Mouse (Mus musculus) urinary bladder, adult 2 months (tissue): ENCODE measurements around the gene Plekhg2. TPM values are rescaled to one million over a fixed set of nuclear protein-coding genes. Genes with fewer than 3 reads are reported as not detected.
A peak's percentile ranks its signal among the peaks of the same experiment; 100 is the strongest.
"Not testable (repeated sequence)": the region's sequence is repeated elsewhere in the genome, so short reads cannot be mapped to it uniquely, and the experiment has no call there.

ENCODE experiments used
- DNase-seq: peaks from one replicate; pipeline ENCODE4 v3.0.0; 2022; ENCODE audit warnings: low spot score
- polyA plus RNA-seq: library from polyadenylated mRNA; depleted of rRNA; stranded (reverse); fragments of >200 nt; gene quantifications from 2 replicates; pipeline ENCODE4 v1.2.3, GENCODE M21; 2012; rRNA removed

Plekhg2 gene
- 11.7 and 23.9 TPM in 2 replicates for polyA plus RNA-seq

DNA sequence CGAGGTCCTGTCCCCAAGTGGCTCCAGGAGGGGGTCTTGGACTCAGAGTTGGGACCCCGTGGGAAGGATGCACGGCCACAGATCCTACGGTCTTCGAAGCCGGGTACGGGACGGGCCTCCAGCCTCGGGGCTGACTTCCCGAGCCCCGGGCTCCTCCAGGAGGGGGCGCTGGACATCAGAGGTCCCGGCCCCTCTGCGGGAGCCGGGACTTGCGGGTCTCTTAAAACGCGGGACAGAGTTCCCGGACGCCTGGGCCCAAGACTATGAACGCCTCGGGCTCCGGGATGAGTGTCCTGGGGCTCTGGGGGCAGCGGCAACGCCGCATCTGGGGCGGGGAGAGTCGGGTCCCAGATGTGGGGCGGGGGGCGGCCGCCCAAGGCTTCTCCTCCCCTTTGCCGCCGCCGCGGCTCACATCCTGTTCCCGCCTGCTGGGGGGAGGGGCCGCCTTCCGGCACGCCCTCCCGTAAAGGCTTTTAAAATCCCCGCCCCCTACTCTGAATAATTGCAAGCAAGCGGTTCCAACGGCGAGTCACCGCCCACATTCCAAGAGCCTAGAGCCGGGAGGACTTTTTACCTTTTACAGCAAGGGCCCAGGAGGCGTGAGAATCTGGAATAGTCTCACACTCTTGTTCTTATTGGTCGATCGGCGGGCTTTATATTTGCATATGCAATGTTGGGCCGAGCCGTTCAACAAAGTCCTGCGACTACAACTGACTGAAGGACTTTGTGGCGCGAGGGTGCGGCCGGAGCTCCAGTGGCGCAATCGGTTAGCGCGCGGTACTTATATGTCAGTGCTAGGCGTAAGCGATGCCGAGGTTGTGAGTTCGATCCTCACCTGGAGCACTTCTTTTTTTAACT lies at the start of gene Plekhg2:
TSS of gene Plekhg2 (minus strand) at position 349 of the 858 bp plus-strand sequence.
- DNase-seq = peak; percentile 99

DNA sequence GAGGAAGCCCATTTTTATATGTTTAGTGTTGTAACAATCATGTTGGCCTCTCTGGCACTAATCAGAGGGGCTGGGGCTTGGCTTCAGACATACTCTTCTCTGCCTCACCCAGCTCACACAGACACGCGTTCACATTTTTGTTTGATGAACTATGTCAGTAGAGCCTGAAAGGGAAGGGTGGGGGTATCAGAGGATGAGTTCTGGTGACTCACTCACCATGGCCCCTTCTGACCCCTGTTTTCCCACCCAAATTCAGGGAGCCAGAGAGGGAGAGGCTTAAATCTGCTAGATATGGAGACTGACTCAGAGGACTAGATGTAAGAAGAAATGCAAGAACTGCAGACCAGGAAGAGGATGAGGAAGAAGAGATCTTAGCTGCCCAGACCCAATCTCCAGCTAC lies 47.0 kb upstream of the Plekhg2 start:
- DNase-seq = no peak

DNA sequence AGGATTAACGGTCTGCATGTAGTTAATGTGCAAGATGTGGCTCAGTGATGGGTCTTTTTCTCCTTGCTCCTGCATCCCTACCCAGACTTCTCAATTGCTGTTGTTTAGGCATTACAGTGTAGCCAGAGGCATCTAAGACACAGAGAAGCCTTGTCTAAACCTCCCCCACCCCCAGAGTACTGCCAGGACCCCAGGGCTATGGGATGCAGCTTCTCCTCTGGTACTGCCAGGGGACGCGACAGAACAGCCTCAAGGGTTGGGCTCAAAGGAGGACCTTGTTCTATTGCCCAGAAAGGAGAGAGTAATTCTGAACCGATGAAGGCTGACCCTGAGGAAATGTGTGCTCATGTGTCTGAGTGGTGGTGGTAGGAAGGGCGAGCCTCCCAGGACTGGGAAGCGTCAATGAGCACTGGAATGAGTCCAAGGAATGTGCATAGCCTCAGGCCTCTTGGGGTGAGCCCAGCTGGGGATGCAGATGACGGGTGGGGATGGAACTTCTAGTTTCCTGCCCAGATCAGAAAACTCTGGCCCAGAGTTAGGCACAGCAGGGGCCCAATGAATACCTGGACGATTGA lies 45.8 kb upstream of the Plekhg2 start:
- no peak for DNase-seq

DNA sequence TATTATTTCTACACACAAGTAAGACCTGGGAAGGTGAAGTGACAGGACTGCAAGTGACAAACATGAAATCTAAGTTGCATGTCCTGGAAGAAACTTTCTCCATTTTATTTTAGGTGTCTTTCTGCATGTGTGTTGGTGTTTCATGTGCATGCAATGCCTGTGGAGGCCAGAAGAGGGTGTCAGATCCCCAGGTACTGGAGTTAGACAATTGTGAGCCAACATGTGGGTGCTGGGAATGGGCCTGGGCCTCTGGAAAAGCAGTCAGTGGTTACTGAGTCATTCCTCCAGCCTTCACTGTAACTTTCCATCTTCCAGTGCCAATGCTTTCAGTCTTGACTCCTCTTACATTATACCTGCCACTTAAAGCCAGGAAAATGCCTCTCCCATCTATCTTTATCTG lies 45.0 kb upstream of the Plekhg2 start:
- no peak for DNase-seq

DNA sequence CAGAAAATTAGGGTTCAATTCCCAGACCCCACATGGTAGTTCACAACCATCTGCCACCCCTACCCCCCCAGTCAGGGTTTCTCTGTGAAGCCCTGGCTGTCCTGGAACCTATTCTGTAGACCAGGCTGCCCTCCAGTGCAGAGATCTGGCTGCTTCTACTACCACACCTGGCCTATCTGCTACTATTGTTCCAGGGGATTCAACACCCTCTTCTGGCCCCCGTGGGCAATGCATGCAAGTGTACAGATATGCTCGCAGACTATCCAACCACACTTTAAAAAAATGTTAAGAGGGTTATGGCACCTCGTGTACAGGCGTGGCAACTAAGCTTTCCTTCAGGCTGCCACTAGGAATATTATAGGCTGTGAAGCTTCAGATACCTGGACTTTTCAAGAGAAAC lies 40.4 kb upstream of the Plekhg2 start:
- DNase-seq = no peak

DNA sequence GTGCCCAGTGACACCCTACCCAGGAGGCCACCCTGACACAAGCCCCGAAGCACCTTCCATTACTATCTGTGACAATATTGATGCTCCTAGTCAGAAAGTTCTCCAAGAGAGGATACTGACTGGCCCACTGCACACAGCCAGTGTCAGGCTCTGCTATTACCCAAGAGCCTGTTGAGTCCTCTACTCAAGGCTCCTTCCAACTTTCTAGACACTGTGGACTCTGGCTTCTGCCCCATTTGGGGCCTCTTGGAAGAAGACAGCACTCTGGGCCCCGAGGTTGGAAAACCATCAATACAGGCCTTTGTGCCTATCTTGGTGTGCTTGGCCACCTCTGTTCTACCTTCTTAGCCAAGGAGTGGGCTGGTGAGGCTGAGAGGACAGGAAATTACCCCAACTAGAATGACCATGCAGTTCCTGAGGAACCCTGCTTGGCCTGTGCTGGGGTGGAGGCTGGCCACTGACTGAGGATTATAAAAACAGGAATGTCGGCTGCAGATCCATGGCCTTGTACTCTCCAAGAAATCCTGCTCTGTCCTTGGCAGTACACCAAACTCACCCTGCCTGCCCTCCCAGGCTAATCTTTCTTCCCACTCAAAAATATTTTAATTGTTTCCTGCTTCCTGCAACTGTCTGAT lies 38.6 kb upstream of the Plekhg2 start:
- no peak for DNase-seq

DNA sequence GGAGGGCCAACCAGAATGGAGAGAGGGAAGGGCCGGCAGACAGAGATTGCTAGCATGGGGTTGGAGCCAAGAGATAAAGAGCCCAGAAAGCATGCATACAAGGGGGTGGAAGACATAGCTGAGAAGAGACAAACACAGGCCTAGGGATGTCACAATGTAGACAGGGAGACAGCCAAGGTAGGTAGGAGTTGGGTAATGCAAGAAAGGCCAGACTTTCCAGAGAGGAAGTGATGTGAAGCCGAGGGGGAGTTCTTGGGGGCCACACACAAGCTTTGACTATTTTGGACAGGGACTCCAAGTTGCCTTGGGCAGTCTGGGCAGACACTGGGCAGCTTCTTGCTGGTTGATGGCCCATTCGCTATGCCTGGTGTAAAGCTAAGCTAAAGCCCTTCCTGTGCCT lies 29.5 kb upstream of the Plekhg2 start:
- DNase-seq = no peak

DNA sequence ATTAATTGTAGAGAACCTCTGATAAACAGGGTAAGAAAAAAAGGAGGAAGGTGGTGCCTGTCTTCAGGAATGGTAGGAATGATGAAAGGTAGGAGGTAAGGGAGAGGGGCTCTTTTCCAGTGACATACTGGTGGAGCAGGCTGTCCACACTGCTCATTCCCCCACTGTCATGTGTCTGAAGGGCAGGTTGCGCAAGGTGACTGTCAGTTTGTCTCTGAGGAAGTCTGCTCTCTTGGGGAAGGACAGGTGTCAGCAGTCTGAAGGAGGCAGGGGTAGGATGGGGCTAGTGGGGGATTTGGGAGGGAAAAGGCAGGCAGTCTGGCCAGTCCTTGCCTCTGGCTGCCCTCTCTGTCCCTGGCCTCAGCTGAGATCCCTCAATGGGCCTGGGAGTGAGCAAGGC lies 28.6 kb upstream of the Plekhg2 start:
- DNase-seq = no peak

DNA sequence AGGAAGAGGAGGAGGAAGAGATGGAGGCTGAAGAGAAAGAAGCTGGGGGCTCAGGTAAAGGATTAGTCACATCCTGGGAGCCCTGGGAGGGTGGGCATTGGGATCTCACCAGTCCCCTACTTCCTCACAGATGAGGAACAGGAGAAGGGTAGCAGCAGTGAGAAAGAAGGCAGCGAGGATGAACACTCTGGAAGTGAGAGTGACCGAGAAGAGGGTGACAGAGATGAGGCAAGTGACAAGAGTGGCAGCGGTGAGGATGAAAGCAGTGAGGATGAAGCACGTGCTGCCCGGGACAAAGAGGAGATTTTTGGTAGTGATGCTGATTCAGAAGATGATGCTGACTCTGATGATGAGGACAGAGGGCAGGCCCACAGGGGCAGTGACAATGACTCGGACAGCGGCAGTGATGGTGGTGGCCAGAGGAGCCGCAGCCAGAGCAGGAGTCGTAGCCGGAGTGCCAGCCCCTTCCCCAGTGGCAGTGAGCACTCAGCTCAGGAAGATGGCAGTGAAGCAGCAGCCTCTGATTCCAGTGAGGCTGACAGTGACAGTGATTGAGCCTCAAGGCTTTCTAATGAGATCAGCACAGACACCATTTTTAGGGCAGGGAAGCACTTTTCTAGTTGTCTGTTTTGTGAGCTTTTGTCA lies 26.4 kb upstream of the Plekhg2 start:
- DNase-seq = no peak

DNA sequence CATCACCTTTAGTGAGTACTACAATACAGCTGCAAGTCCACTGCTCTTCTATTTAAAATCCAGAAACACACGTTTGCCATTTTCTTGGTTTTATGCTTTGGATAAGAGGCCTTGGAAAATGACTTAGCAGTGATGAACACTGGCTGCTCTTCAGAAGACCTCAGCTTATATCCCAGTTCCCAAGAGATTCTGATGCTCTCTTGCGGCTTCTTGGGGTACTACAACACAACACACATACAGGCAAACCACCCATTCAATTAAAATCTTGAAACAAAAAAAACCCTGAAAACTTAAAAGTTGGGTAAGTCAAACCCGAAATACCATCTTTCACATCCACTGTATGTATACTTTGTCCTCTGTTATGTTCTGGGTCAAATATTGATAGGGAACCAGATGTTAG lies 25.6 kb upstream of the Plekhg2 start:
- no peak for DNase-seq

DNA sequence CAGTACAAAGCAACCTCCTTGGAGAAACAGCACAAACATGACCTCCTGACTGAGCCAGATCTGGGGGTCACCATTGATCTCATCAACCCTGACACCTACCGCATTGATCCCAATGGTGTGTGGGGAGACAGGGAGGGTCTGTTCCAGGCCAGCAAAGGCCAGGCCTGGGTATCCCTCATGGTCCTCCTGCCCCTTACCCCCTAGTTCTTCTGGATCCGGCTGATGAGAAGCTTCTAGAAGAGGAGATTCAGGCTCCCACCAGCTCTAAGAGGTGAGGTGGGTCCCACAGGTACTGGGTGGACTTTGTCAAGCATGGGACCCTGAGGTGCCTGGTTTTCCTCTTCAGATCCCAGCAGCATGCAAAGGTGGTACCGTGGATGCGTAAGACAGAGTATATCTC lies 23.0 kb upstream of the Plekhg2 start:
- no peak for DNase-seq

DNA sequence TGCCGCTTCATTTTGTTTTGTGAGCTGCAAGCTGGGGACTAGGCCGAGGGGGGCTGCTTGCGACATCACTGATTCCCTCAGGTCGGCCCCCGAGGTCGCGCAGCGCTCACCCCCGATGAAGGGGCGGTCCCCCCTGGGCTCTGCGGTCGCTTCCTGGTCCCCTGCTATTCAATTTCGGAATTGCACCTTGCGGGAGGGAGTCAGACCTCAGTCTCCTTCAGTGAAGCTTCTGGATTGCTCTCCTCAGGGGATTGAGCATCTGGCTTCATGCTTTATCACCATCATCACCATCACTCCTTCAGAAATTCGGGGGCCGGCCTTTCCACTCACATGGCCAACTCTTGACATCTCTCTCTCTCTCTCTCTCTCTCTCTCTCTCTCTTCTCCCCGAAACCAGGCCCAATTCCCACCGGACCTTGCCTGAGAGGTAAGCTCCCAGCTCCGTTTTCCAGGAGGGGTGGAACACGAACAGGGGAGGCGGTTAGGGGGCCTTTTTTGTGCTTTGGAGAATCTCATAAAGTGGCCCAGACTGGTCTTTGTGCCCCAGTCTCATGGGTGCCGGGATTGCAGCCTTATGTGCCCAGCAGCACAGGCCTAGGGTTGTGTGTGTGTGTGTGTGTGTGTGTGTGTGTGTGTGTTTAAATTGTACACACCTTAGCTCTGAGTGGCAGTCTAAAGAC lies 21.0 kb upstream of the Plekhg2 start:
- DNase-seq = no peak

DNA sequence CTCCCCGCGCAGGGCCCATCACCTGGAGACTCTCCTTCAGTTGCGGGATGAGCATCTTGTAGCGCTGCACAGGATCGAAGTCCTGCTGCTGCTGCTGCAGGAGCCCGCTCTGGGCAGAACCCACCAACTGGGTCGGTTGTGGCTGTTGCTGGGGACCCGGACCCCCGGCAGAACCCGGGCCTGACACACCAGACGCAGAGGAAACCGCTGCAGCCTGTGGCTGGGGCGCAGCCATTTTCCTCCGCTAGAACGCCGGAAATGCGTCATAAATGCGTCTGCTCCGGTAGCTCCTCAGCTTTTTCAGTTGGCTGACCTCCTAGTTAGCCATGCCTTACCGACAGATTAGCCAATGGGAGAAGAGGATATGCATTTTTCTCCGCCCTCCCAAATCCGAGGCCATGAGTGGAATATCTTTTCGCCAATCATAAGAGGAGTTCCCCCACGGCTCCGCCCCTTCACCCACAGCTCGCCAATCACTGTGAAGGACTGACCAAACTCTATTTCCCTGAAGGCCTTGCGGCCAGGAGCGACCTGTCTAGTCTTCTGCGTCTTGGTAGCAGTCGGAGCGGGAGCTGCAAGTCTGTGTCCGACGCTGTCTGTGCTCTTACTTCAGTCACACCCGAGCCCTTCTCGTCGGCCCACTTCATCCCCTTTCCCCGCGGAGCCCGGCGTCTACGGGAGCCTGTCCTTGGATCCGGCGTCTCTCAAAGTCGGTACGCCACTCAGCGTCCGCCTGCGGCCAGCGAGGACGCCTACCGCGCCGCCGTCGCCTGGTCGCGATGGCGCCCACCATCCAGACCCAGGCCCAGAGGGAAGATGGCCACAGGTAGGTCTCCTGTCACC lies 20.3 kb upstream of the Plekhg2 start, which contains the start of the genes Med29 and Paf1:
TSS of gene Med29 (minus strand) at position 280 of the 843 bp plus-strand sequence.
TSS of gene Paf1 (plus strand) at position 523 of the 843 bp plus-strand sequence.
- peak; percentile 84 for DNase-seq

DNA sequence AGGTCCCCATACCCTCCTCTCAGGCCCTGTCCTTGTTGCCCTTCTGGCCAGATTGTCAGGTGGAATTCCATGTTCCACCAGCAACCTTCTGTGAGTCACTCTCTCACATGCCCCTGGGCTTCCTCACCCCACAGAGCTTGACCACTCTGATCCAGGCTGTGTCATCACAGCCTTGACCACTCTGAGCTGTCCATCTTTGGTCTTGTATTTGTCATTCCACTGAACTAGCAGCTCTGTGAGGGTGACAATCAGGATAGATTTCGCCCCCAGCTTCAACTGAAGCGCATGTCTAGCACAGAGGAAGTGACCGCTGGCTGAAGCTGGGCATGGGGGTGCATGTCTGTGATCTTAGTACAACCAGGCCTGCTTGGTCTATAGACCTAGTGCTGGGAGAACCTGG lies 17.9 kb upstream of the Plekhg2 start:
- no peak for DNase-seq

DNA sequence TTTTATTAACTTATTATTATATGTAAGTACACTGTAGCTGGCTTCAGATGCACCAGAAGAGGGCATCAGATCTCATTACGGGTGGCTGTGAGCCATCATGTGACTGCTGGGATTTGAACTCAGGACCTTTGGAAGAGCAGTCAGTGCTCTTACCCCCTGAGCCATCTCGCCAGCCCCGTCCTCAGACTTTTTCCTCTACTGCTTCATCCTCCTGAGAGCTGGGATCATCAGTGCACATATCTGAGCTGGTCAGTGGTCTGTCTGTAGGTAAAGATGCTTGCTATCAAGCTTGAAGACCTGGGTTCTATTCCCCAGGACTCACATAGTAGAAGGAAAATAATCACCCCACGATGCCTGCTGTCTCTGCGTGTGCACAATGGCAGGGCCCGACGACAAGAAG lies 15.0 kb upstream of the Plekhg2 start:
- DNase-seq = not testable (repeated sequence)

DNA sequence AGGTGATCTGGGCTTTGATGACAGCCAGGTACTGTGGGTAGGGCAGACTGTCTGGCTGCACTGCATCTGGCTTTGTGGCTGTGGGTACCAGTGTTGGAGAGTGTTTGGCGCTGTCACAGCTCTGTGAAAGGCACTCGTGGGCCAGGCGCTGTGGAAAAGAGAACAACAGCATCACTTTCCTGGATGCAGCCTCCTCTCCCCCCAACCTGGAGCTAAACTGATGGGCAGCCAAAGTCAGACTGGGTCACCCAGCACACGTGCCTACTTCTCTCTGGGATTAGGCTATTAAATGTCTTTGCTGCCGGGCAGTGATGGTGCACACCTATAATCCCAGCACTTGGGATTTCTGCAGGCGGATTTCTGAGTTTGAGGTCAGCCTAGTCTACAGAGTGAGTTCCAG lies 14.5 kb upstream of the Plekhg2 start:
- DNase-seq = not testable (repeated sequence)

DNA sequence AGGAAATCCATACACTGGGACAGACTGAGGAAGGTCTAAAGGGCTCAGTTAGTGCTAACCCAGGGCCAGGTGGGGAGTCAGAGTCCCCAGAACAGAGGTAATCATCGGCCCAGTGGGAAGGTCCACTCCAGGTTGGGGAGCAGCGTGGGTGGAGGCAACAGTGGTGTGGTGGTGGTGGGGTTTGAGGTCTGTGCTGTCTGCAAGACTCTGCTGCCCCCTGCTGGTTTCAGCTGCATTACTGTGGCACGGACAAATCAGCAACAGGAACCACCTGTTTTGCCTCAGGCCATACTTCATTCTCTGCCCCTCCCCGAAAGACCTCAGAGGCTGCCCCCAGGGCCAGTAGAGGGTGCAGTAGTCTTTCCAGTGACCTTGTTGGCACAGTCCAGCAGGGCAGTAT lies 14.1 kb upstream of the Plekhg2 start:
- DNase-seq = peak; percentile 78

DNA sequence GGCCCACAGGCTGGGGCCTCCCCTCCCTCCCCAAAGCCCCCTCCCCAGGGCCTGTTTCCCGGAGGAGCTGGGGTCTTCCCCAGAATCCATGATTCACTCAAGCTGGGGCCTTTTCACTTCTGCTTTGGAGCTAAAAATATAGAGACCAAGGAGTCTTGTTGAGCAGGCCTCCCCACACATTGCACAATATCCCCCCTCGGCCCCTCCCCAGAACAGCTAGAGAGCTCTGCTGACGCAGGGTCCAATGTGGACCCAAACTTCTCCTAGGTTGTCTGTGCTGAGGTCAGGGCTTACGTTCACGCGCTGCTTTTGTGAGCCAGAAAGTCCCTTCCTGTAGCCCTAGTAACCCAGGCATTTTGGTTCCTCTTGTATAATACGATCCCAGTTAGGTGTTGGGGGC lies 13.6 kb upstream of the Plekhg2 start:
- DNase-seq = no peak

DNA sequence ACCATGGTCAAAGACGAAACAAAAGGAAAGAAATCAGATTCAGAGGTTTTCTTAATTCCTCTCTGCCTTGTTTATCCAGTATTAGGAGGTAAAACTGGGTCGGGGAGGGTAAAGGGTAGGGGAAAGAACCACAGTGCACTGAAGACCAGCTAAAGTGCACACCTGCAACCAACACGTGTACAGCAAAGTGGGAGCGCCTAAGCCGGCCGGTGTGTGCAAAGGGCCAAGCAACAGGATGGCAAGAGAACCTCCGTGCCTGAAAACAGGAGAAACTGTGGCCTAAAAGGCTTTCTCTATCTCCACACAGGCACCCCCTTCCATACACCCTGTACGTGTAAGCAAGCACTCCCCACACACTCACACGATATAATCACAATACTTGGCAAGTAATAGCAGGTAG lies 12.8 kb upstream of the Plekhg2 start:
- DNase-seq = no peak

DNA sequence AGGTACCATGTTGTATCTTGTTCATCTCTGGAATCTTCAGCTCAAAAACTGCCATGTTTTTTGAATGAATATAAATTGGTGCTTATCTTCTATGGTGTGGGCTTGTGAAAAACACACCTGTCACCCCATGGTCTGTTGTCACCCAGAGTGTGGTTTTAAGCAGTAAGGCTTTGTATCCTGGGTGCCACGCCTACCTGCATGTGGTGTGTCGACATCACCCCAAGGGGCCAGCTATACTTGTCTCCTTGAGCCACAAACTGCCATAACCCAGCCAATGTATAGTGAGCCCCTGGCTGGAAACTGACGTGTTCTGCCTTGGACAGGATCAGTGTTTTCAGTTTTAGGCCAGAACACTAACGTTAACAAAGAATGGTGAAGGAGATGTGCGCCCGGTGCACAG lies 11.8 kb upstream of the Plekhg2 start:
- DNase-seq = no peak

DNA sequence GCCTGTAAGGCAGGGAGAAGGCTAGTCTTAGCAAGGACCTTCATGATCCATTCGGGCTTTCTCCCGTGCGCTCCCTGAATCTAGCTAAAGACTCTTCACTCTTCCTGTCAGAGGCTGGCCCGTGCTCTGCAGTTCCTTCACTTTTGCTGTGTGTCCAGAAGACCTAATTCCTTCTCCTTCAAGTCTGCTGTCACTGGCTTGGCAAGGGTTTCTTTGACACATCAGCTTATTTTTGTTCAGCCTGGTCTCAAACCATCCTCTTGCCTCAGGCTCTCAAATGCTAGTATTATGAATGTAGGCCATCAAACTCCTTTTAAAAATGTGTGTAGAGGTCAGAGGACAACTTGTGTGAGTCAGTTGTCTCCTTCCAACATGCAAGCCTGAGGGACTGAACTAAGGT lies 11.2 kb upstream of the Plekhg2 start:
- no peak for DNase-seq
